Mouse (Mus musculus) brown adipose tissue, adult 24 weeks (tissue): Measurements from ENCODE around the gene Rap1gap2. TPM values are rescaled to one million over a fixed set of nuclear protein-coding genes. Genes with fewer than 3 reads are reported as not detected.

ENCODE experiments used
- H3K27ac ChIP-seq: fragments of 200-500 bp; replicated peaks from 2 replicates; pipeline ENCODE4 v1.5.1; 2012; ENCODE audit warnings: low read depth, mild to moderate bottlenecking, low read length
- H3K4me1 ChIP-seq: fragments of 200-500 bp; 2 replicates; pipeline ENCODE4 v1.6.1; 2012; ENCODE audit warnings: low read length, mixed read lengths; ENCODE audit not compliant: control insufficient read depth, insufficient read depth, insufficient read length
- H3K4me3 ChIP-seq: fragments of 200-500 bp; 2 replicates; pipeline ENCODE4 v1.5.1; 2012; ENCODE audit warnings: low read depth, mild to moderate bottlenecking, low read length, moderate library complexity; ENCODE audit not compliant: insufficient read depth
- polyA plus RNA-seq: library from polyadenylated mRNA; stranded (reverse); fragments of >200 nt; gene quantifications from 2 replicates; pipeline ENCODE4 v1.2.4, GENCODE M21; 2012; ENCODE audit not compliant: missing spikeins, insufficient read depth, insufficient read length

The Rap1gap2 gene
- polyA plus RNA-seq, 1 experiment, result 4.5 TPM

- Histone ChIP-seq H3K27ac (no peak overlapping the region), H3K4me1 (peaks cover under 1% of the 10 kb centered on the region; the same call in 1 of the 2 replicates), H3K4me3 (no peak overlapping the region)
Observed at GRCm38 (mm10) chr11:74404216-74404615, 206.5 kb downstream of the Rap1gap2 start.

GRCm38 (mm10) chr11:74402126-74402525 lies 208.6 kb downstream of the Rap1gap2 start:
- Histone ChIP-seq H3K4me3 (no peak overlapping the region), H3K4me1 (no peaks in the 10 kb centered on the region), H3K27ac (no peak overlapping the region)

GRCm38 (mm10) chr11:74395583-74395982 lies 215.1 kb downstream of the Rap1gap2 start:
- H3K4me1 ChIP-seq, result no peaks in the 10 kb centered on the region
- no peak overlapping the region for H3K27ac ChIP-seq
- no peak overlapping the region for H3K4me3 ChIP-seq

GRCm38 (mm10) chr11:74393489-74393888 lies 217.2 kb downstream of the Rap1gap2 start:
- Histone ChIP-seq H3K4me3 (no peak overlapping the region), H3K27ac (no peak overlapping the region), H3K4me1 (no peaks in the 10 kb centered on the region)

- H3K27ac ChIP-seq, result no peak overlapping the region
- H3K4me1 ChIP-seq, result no peaks in the 10 kb centered on the region
- no peak overlapping the region for H3K4me3 ChIP-seq
Observed at GRCm38 (mm10) chr11:74392903-74393302, 217.8 kb downstream of the Rap1gap2 start.

- H3K4me1 ChIP-seq, result no peaks in the 10 kb centered on the region
- no peak overlapping the region for H3K27ac ChIP-seq
Observed at GRCm38 (mm10) chr11:74391899-74392298, 218.8 kb downstream of the Rap1gap2 start.

GRCm38 (mm10) chr11:74387203-74387602 lies 223.5 kb downstream of the Rap1gap2 start:
- Histone ChIP-seq H3K4me3 (no peak overlapping the region), H3K4me1 (no peaks in the 10 kb centered on the region), H3K27ac (no peak overlapping the region)

More at GRCm38 (mm10) chr11:74391899-74392298, 218.8 kb downstream of the Rap1gap2 start:
- no peak overlapping the region for H3K4me3 ChIP-seq

GRCm38 (mm10) chr11:74385674-74386073 lies 225.0 kb downstream of the Rap1gap2 start:
- Histone ChIP-seq H3K4me3 (no peak overlapping the region), H3K27ac (no peak overlapping the region), H3K4me1 (no peaks in the 10 kb centered on the region)

- H3K4me3 ChIP-seq, result no peak overlapping the region
- no peaks in the 10 kb centered on the region for H3K4me1 ChIP-seq
Observed at GRCm38 (mm10) chr11:74379166-74379873, 231.4 kb downstream of the Rap1gap2 start.

GRCm38 (mm10) chr11:74376847-74377246 lies 233.9 kb downstream of the Rap1gap2 start:
- Histone ChIP-seq H3K4me3 (no peak overlapping the region), H3K27ac (no peak overlapping the region), H3K4me1 (no peaks in the 10 kb centered on the region)

More at GRCm38 (mm10) chr11:74379166-74379873, 231.4 kb downstream of the Rap1gap2 start:
- H3K27ac ChIP-seq, result no peak overlapping the region

GRCm38 (mm10) chr11:74371393-74372100 lies 239.2 kb downstream of the Rap1gap2 start:
- no peaks in the 10 kb centered on the region for H3K4me1 ChIP-seq

GRCm38 (mm10) chr11:74361769-74362168 lies 248.9 kb downstream of the Rap1gap2 start, which contains the start of gene Olfr412:
TSS of gene Olfr412 (plus strand) at chr11:74362069.
- H3K27ac ChIP-seq, result no peak within 1 kb of the TSS
- no peak within 1 kb of the TSS for H3K4me3 ChIP-seq
- H3K4me1 ChIP-seq, result no peaks in the 10 kb centered on the region

More at GRCm38 (mm10) chr11:74371393-74372100, 239.2 kb downstream of the Rap1gap2 start:
- no peak overlapping the region for H3K4me3 ChIP-seq
- no peak overlapping the region for H3K27ac ChIP-seq

GRCm38 (mm10) chr11:74352550-74352949 lies 258.2 kb downstream of the Rap1gap2 start, which contains the start of gene Olfr411:
TSS of gene Olfr411 (minus strand) at chr11:74352650.
- Histone ChIP-seq H3K4me3 (no peak within 1 kb of the TSS), H3K27ac (no peak within 1 kb of the TSS), H3K4me1 (no peaks in the 10 kb centered on the region)

- no peaks in the 10 kb centered on the region for H3K4me1 ChIP-seq
- no peak within 1 kb of the TSS for H3K4me3 ChIP-seq
- no peak within 1 kb of the TSS for H3K27ac ChIP-seq
Observed at GRCm38 (mm10) chr11:74337931-74338330, 272.8 kb downstream of the Rap1gap2 start, which contains the start of gene Olfr410. TSS of gene Olfr410 (minus strand) at chr11:74338031.
